Mouse (Mus musculus) E14TG2a.4 (cell line): ENCODE results near the gene Parp8.

Experiments used
- H3K27me3 ChIP-seq: 2 replicates; pipeline ENCODE4 v1.6.1; 2014; ENCODE audit warnings: low read length, control low read depth; ENCODE audit not compliant: insufficient read depth
- H3K36me3 ChIP-seq: 2 replicates; pipeline ENCODE4 v1.6.1; 2014; ENCODE audit warnings: low read length, control low read depth; ENCODE audit not compliant: insufficient read depth
- H3K4me1 ChIP-seq: replicated peaks from 2 replicates; pipeline ENCODE4 v1.6.1; 2014; ENCODE audit warnings: low read depth, low read length, control low read depth
- H3K4me3 ChIP-seq: replicated peaks from 2 replicates; pipeline ENCODE4 v1.5.1; 2014; ENCODE audit warnings: mild to moderate bottlenecking, low read length
- H3K9me3 ChIP-seq: 2 replicates; pipeline ENCODE4 v1.6.1; 2014; ENCODE audit warnings: low read length, control low read depth
- CTCF ChIP-seq: conservative IDR thresholded peaks from 2 replicates; pipeline ENCODE4 v1.5.1; 2014; ENCODE audit warnings: low read length
- NANOG ChIP-seq: IDR thresholded peaks from 2 replicates; pipeline ENCODE4 v1.6.1; 2014; ENCODE audit warnings: borderline replicate concordance, low read length, mixed read lengths
- POU5F1 ChIP-seq: IDR thresholded peaks from 2 replicates; pipeline ENCODE4 v1.6.1; 2014; ENCODE audit warnings: low read length, borderline replicate concordance

Gene Parp8

DNA sequence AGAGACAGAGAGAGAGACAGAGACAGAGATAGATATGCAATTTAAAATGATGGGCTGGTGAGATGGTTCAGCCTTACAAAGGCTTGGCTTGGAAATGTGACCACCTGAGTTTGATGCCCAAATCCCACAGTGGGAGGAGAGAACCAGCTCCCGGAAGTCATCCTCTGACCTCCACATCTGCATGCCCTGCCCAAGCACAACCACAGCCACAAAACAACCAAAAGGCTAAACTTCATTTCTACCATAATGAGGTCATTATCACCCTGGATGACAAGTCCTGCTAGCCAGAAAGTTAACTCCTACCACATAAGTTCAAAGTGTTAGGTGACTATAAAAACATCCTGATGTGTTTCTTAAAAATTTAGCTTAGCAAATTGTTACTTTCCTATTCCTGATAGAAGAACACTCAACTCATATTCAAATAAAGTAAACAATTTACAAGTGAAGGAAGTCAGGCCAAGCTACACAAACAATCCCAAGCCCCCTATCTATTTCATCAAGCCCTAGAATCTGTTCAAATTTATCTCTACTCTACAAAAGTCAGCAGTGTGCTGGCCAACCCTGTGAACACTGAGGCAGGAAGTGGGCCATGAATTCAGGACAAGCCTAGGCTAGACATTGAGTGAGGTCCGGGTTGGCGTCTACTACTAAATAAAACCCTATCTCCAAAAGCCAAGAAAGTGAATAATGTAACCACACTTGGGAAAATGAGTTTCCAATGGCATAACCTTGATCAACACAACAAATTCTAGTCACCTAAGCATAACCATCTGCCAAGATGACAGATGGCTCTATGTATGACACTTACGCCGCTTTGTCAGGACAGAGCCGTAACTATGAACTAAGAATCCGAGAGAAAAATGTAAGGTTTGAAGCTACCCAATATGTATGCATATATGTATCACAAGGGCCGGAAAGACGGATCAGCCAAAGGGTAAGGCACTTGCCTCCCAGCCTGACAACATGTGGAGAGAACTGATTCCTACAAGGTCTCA lies 17.0 kb downstream of the Parp8 start:
- Histone ChIP-seq H3K4me3 (no peak overlapping the region), H3K36me3 (no peaks in the 10 kb centered on the region), H3K27me3 (no peaks in the 10 kb centered on the region), H3K4me1 (no peaks in the 10 kb centered on the region), H3K9me3 (no peaks in the 10 kb centered on the region)
- no peak for TF ChIP-seq POU5F1
- no peak for TF ChIP-seq CTCF
- TF ChIP-seq NANOG: no peak

DNA sequence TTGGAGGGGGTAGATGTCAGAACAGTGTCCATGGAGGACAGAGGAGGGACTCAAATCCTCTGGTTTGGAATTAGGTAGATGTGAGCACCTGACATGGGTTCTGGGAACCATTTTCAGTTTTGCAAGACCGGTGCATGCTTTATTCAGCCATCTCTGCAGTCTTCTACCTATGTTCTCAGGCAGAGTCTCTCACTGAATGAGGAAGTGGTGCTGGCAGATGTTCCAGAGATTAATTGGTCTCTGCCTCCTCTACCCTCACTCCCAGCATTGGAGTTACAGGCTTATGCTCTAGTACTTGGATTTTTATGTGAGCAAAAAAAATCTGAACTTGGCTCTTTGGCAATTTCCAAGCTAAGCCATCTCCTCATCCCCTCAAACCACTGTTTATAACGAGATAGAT lies 17.8 kb downstream of the Parp8 start:
- no peak for TF ChIP-seq NANOG
- TF ChIP-seq CTCF: no peak
- TF ChIP-seq POU5F1: no peak
- no peaks in the 10 kb centered on the region for H3K27me3 ChIP-seq
- no peaks in the 10 kb centered on the region for H3K4me1 ChIP-seq
- no peaks in the 10 kb centered on the region for H3K9me3 ChIP-seq
- no peaks in the 10 kb centered on the region for H3K36me3 ChIP-seq
- no peak overlapping the region for H3K4me3 ChIP-seq

DNA sequence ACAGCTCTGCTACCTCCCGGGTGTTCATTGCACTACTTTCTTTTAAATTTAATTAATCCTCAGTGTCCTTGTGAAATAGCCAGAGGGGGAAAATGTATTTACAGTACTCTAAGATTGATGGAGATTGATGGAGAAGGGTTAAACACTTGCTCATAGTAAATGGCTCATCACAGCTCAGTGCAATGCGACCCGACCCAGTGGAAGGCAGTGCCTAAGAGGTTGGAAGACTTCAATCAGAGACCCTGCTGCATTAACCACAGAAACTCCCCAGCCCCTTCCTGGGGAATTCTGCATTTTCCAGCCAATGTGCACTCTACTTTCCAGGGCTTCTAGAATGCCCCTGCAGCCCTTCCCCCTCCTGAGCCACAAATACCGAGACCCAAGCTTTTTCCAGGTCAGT lies 18.7 kb downstream of the Parp8 start:
- Histone ChIP-seq H3K9me3 (no peaks in the 10 kb centered on the region), H3K4me1 (no peaks in the 10 kb centered on the region), H3K36me3 (no peaks in the 10 kb centered on the region), H3K27me3 (no peaks in the 10 kb centered on the region), H3K4me3 (no peak overlapping the region)
- TF ChIP-seq NANOG: no peak
- no peak for TF ChIP-seq CTCF
- no peak for TF ChIP-seq POU5F1

DNA sequence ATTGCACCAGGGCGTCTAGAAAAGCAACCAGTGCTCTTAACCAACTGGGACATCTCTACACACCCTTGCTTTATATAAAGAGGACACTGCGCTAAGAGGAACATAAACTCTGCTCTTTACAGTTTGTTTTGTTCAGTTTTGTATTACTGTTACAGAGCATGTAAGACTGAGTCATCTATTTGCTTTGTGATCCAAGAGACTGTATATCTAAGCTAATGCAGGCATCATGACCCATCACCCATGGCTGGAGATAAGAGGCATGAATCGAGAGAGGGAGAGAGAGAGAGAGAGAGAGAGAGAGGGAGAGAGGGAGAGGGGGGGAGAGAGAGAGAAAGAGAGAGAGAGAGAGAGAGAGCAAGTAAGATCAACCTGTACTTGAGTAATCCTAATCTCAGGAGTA lies 24.8 kb downstream of the Parp8 start:
- Histone ChIP-seq H3K4me3 (no peak overlapping the region), H3K9me3 (no peaks in the 10 kb centered on the region), H3K4me1 (no peaks in the 10 kb centered on the region), H3K27me3 (no peaks in the 10 kb centered on the region), H3K36me3 (no peaks in the 10 kb centered on the region)
- TF ChIP-seq CTCF: no peak
- no peak for TF ChIP-seq POU5F1
- TF ChIP-seq NANOG: no peak

DNA sequence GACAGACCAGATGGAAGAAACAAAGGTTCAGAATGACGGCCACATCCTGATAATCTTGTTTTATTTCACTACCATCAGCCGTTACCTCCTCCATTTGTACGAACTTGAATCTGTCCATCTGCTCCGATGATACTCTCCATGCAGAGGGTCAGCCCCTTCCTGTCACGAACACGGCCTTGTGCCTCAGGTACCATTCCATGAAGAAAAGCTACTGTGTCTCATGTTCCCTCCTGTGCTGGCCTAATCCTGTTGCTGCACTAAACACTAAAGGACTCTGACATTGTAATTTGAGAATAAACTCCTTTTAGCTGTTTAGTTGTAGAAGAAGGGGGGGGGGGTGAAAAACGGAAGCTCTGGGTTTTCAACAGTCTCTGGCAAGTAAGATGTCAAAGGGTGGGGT lies 33.8 kb downstream of the Parp8 start:
- Histone ChIP-seq H3K9me3 (no peaks in the 10 kb centered on the region), H3K4me3 (no peak overlapping the region), H3K36me3 (no peaks in the 10 kb centered on the region), H3K27me3 (no peaks in the 10 kb centered on the region), H3K4me1 (no peaks in the 10 kb centered on the region)
- TF ChIP-seq CTCF (no peak), NANOG (no peak), POU5F1 (no peak)

DNA sequence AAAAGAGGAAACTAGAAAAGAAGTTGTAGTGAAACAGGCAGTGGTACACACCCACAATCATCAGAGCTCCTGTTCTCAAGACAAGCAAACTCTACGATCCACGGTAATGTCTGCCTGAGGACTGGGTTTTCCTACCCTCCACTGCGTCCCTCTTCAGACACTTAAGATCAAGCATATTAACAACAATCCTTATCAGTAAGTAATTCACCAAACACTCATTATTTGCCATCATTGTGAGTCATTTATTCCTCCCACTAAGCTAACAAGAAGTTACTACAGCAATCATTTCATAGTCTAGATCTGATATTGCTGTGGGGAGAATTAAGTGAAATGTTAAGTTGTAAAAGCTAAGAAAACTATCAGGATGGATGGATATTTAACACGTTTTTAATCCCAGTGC lies 35.0 kb downstream of the Parp8 start:
- no peaks in the 10 kb centered on the region for H3K9me3 ChIP-seq

DNA sequence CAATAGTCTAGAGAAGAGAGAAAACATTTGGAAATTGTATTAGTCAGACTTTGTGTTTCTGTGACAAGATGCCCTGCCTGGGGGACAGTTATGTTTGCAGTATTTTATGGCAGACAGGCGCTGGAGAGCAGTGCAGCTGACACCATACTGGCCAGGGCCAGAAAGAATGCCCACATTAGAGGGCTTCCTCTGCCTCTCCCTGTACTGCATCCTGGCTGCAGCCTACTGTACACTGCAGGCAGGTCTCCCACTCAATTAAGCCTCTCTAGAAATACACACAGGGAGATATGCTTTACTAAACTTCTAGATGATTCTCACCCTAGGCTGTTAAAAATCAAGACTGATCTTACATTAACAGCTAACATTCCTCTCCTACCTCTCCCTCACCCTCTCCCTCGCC lies 36.6 kb downstream of the Parp8 start:
- no peak for TF ChIP-seq NANOG
- no peak for TF ChIP-seq CTCF
- TF ChIP-seq POU5F1: no peak
- Histone ChIP-seq H3K4me1 (no peaks in the 10 kb centered on the region), H3K27me3 (no peaks in the 10 kb centered on the region), H3K36me3 (no peaks in the 10 kb centered on the region), H3K9me3 (no peaks in the 10 kb centered on the region), H3K4me3 (no peak overlapping the region)

More for the DNA sequence above, 35.0 kb downstream of the Parp8 start:
- Histone ChIP-seq H3K4me1 (no peaks in the 10 kb centered on the region), H3K36me3 (no peaks in the 10 kb centered on the region), H3K27me3 (no peaks in the 10 kb centered on the region), H3K4me3 (no peak overlapping the region)
- TF ChIP-seq POU5F1 (no peak), NANOG (no peak), CTCF (no peak)

DNA sequence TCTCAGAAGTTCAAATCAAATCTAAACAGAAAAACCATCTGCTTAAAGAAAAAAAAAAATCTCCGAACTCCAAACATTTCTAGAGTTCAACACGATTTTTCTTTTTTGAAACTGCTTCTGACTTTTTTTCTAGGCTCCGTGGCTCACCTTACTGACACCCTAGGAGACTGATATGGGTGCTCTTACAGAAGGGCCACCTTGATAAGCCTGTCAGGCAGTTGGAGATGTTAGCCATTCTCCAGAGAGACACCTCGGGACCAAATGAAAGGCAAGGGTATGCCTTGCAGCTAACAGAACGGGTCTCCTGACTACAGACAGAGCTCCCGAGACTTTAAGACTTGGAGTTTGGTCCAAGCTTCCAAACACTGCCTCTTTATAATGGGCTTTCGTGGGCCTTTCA lies 37.1 kb downstream of the Parp8 start:
- Histone ChIP-seq H3K4me1 (no peaks in the 10 kb centered on the region), H3K9me3 (no peaks in the 10 kb centered on the region), H3K4me3 (no peak overlapping the region), H3K36me3 (no peaks in the 10 kb centered on the region), H3K27me3 (no peaks in the 10 kb centered on the region)
- TF ChIP-seq NANOG: no peak
- no peak for TF ChIP-seq POU5F1
- TF ChIP-seq CTCF: no peak

DNA sequence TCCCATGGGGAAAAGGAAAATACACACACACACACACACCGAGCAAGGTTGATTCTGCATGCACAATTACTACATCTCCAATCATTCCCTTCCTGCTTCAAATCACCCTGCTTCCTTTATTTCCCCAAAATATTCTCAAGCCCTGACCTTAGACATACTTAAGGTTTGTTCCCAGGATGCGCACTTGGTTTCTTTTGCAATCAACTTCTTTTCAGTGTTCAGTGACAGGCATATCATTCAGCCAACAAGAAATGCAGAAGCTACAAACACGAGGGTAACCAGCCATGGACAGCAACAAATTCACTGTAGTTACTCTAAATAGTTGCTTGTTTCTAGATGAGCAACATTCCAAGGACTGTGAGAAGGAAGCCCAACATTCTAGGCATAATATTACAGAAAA lies 38.1 kb downstream of the Parp8 start:
- Histone ChIP-seq H3K4me3 (no peak overlapping the region), H3K36me3 (no peaks in the 10 kb centered on the region), H3K4me1 (no peaks in the 10 kb centered on the region), H3K27me3 (no peaks in the 10 kb centered on the region), H3K9me3 (no peaks in the 10 kb centered on the region)
- TF ChIP-seq POU5F1 (no peak), NANOG (no peak), CTCF (no peak)
